Mouse (Mus musculus): ENCODE measurements around the gene Dppa5a.
"Not testable (repeated sequence)": the region's sequence is repeated elsewhere in the genome, so short reads cannot be mapped to it uniquely, and the experiment has no call there.

Gene Dppa5a

DNA sequence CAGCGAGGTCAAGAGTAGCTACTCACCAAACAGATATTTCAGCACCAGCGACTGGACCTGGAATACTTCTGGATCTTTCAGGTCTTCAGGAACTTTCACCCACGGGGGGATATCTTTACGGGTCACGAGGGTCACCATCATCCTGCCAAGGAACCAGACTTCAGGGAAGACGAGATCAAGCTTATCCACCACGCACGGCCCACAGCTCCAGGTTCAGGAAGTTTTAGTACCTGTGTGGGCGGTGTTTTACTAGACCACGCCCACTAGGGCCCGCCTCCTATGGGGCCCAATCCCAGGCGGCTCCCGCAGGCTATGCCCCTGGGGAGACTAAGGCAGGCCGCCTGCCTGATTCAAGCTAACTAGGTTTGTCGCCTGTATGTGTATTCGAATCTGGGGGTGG, at the start of gene Dppa5a:
Dppa5a (minus strand) TSS at position 219 of the 400 bp plus-strand sequence.
- not testable (repeated sequence) for DNase-seq (ENCODE audit: low spot score in 2 of 2)

GRCm38 (mm10) chr9:78401596-78401995, 33.6 kb upstream of the Dppa5a start:
- no peak for DNase-seq (ENCODE audit: low spot score in 2 of 2)

GRCm38 (mm10) chr9:78400570-78400969, 32.6 kb upstream of the Dppa5a start:
- DNase-seq (ENCODE audit: low spot score in 2 of 2), result no peak

GRCm38 (mm10) chr9:78396517-78396916, 28.5 kb upstream of the Dppa5a start:
- no peak for DNase-seq (ENCODE audit: low spot score in 2 of 2)

DNA sequence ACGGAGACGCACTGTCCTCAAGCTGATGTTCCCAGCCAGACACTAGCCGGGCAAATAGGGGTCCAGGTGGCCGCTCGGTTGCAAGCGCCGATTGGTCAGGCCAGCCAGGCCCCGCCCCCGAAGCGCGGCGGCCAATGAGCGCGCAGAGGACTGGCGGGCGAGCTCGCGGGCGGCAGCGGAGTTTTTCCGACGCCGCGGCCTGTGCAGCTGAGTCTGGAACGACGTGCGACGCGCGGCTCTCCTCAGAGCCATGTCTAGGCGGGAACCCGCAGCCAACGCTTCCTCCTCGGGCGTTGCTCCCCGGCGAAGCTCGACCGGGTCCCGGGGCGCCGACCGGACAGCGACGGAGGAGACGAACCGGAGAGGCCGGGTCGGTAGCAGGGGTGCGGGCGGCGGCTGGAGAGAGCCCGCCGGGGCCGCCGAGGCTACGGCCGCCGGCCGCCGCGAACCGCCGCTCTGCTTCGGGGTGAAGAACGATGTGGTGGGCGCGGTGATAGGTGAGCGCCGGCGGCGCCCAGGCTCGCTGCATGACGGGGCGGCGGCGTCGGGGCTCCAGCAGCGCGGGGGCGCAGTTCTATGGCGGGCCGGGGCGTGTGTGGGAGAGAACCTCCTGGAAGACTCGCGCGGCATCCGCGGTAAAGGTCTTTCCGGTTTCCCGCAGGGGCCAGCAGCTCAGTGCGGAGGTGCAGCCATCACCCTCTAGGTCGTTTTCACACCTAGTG, 27.8 kb upstream of the Dppa5a start, which contains the start of gene Ddx43:
Ddx43 (plus strand) TSS at position 148 of the 722 bp plus-strand sequence.
- peak; percentile 58 to 59 for DNase-seq (ENCODE audit: low spot score in 2 of 2)

GRCm38 (mm10) chr9:78395244-78395629, 27.3 kb upstream of the Dppa5a start:
- no peak for DNase-seq (ENCODE audit: low spot score in 2 of 2)

DNA sequence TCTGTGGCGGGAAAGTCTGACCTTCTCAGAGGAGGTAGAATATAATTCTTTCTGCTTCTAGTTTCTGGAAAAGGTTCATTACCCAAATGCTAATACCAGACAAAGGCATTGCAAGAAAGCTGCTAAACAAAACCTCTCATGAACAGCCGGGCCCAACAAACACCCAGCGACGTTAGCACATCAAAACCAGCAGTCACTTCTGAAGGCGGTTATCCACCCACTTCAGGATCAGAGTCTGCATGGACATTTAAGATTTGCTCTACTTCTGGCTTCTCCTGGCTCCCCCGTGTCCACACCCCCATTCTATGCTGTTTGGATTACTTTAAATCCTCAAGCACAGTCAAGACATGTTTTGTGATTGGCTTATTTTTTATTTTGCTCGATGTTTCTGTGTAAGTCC, 26.6 kb upstream of the Dppa5a start:
- no peak for DNase-seq (ENCODE audit: low spot score in 2 of 2)

DNA sequence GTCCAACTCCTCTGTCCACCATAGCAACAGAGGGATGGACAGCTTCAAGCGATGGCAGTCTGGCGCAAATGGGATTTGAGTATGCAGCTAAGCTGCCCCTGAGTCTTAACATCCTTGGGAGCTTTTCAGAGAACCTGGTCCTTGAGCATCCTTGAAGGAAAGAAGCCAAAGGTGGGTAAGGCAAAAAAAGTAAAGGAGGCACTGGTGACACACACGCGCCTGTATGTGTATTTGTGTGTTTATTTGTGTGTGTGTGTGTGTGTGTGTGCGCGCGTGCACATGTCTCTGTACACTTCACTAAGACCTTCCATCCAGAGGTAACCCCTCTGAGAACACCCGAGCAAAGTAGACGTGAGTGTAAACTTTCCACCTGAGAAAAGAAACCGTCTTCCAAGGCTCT, 25.8 kb upstream of the Dppa5a start:
- no peak for DNase-seq (ENCODE audit: low spot score in 2 of 2)

DNA sequence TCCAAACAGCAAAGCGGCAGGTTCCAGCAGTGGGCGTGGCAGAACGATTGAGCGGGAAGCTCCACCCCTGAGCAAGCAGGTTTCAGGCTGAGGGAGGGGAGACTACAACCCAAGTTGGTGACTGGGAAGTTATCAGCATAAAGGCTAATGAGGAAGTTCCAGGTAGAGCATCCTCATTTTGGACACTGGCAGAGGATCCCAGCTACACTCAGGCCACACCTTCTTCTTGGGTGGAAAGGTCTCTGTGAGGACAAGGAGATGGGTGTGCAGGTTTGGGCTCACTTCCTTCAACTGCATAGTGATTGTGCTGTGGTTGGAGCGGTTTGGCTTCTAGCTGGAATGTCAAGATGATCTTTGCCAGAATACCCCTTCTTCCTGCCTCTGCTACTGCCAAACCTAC, 22.0 kb upstream of the Dppa5a start:
- no peak for DNase-seq (ENCODE audit: low spot score in 2 of 2)

DNA sequence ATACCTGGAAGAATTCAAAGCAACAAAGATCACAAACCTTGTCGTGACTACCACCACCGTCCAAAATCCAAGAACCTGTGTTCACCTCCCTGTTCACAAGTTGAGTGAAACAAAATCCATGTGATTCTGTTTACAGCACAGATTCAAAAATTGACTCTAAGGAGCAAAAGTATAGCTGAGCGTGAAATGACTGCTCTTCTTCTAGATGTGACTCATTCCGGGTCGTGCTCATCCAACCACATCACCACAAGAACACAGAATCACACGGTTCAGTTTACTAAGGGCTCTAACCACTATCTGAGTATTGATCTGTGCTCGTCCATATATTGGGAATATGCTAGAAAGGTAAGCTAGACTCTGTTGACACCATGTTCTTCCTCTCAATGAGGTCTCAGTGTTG, 19.0 kb upstream of the Dppa5a start:
- DNase-seq (ENCODE audit: low spot score in 2 of 2), result no peak

DNA sequence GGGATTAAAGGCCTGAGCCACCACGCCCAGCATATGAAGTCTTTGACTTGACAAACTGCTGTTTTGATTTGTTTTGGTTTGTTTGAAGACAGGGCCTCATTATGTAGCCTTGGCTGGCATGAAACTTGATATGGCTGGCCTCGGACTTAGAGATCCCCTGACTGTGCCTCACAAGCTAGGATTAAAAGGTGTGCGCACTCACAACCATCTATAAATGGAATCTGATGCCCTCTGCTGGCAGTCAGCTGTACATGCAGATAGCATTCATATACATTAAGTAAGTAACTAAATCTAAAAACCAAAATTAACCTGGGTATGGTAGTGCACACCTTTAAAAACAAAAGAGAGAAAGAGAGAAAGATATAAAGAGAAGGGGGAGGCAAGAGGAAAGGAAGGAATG, 17.9 kb upstream of the Dppa5a start:
- no peak for DNase-seq (ENCODE audit: low spot score in 2 of 2)

DNA sequence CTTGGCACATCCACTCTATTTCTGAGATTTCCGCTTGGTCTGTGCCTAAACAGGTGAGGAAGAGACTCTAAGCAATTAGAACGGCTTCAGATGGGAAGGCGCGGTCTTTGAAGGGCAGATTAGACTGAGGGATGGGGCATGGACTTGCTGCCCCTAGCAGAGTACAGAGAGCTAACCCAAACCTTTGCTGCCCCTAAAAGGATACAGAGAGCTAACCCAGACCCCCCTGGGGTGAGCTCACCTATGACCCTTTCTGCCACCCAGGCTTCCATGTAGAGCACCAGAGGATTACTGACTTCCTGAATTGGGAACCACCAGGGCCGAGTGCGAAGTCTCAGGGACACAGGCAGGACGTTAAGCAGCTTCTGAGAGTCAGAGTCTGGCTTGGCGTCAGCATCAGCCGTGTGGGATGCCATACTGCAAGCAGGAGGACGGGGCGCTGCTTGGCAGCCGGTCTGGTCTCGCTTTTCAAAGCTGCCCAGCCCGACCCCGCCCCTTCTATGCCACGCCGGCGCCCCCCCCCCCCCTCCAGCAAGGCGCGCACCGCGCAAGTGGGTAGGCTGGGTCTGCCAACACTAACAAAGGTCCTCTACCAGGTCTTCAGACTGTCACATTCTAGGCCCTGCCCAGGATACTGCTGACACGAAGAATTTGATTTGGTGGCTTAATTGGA, 10.3 kb upstream of the Dppa5a start, which contains the start of gene Ooep:
Ooep (minus strand) TSS at position 613 of the 673 bp plus-strand sequence.
- DNase-seq (ENCODE audit: low spot score in 2 of 2), result no peak

GRCm38 (mm10) chr9:78377546-78377945, 9.6 kb upstream of the Dppa5a start:
- no peak for DNase-seq (ENCODE audit: low spot score in 2 of 2)

GRCm38 (mm10) chr9:78375486-78375885, 7.5 kb upstream of the Dppa5a start:
- no peak for DNase-seq (ENCODE audit: low spot score in 2 of 2)

DNA sequence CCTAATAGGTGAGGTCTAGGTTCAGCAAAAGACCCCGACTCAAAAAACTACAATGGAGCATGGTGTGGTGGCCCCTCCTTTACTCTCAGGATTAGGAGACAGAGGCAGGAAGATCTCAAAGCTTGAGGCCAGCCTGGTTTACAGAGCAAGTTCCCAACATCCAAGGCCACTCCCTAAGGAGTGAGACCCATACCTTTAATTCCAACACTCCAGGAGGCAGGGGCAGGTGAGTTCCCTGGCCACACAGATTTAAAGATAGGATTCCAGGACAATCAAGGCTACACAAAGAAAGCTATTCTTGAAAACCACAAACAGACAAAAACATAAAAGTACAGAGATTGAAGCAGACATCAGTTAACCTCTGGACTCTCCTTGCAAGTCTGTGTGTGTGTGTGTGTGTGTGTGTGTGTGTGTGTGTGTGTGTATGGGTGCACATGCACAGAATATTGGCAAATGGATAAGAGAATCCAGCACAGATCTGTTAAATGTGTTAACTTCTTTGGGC, 7.0 kb upstream of the Dppa5a start:
- DNase-seq (ENCODE audit: low spot score in 2 of 2), result no peak

DNA sequence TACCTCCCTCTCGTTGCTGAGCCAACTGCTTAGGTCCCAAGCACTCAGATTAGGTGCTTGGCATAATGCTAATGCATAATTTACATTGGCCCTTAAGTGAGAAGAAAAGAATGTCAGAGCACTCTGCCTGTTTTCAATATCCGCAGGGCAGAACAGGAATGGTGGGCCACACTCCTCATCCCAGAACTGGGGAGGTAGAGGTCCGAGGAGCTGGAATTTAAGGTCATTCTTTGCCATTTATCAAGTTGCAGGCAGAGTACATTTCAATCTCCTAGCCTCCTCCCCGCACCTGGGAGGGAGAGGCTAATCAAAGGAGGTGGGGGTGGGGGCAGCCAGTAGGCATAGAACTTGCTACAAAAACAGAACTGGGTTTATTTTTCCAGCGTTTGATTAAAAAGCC, 6.4 kb upstream of the Dppa5a start:
- no peak for DNase-seq (ENCODE audit: low spot score in 2 of 2)

DNA sequence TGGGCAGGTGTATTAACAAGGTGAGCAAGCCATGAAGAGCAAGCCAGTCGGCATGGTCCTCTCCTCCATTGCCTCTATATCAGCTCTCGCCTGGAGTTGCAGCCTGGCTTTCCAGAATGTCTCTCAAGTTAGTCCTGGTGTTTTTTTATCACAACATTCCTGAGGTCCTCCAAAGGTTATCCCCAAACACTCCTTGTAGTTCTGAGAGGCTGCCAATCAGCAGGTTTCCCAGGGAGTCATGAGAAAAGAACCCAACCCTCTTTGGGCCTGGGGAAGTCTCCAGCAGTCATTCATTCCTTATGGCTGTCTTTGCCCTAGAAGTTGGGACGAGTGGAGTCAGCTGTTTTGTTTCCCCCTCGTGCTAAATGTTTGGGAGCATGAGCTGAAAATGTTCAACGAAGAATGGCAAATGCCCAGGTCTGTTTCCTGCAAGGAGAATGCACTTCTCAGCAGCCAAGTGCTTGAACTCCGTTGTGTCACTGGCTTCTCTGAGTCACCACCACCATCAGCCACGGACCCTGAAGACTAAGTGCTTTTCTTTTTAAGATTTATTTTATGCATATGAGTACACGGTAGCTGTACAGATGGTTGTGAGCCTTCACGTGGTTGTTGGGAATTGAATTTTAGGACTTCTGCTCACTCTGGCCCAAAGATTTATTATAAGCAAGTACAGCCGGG, 5.0 kb upstream of the Dppa5a start:
- no peak for DNase-seq (ENCODE audit: low spot score in 2 of 2)

DNA sequence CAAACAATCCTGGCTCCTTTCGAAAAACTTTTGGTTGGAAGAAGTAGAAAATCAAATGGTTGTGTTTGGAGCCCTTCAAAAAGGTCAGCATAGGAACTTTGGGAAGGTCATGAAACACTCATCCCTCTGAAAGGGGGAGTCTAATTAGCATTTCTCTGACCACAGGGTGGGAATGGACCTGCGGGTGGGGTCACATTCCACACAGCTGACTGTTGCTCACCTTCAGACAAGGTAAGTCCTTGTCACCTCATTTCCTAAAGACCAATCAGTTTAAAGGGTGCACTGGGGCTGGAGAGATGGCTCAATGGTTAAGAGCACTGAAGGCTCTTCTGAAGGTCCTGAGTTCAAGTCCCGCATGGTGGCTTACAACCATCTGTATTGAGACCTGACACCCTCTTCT, 3.5 kb upstream of the Dppa5a start:
- DNase-seq (ENCODE audit: low spot score in 2 of 2), result no peak

GRCm38 (mm10) chr9:78369786-78370185, 1.8 kb upstream of the Dppa5a start:
- DNase-seq (ENCODE audit: low spot score in 2 of 2), result no peak

GRCm38 (mm10) chr9:78369349-78369748, 1.4 kb upstream of the Dppa5a start:
- DNase-seq (ENCODE audit: low spot score in 2 of 2), result no peak

- no peak for DNase-seq (ENCODE audit: low spot score in 2 of 2)
These were observed 805 bp upstream of the Dppa5a start for GRCm38 (mm10) chr9:78368671-78369293.

All from natural killer cell, adult 2 months (primary cell).